Mouse (Mus musculus) heart, adult 2 months (tissue): ENCODE results near the gene Magi2.

Experiments used
- CTCF ChIP-seq: fragments of 200-600 bp; IDR thresholded peaks from 2 replicates; pipeline ENCODE4 v1.8.1; 2022; ENCODE audit warnings: antibody characterized with exemption, mild to moderate bottlenecking, moderate library complexity
- EP300 ChIP-seq: fragments of 200-500 bp; IDR thresholded peaks from 2 replicates; pipeline ENCODE4 v1.6.1; 2011; ENCODE audit warnings: low read depth, low read length, control low read depth; ENCODE audit not compliant: insufficient read depth
- POLR2A ChIP-seq: fragments of 200-500 bp; IDR thresholded peaks from 2 replicates; pipeline ENCODE4 v1.6.1; 2011; ENCODE audit warnings: mild to moderate bottlenecking, low read depth, low read length, control low read depth; ENCODE audit not compliant: insufficient read depth

- TF ChIP-seq EP300 (no peak), CTCF (no peak), POLR2A (no peak)
Observed at GRCm38 (mm10) chr5:20643741-20644140, 1416.9 kb downstream of the Magi2 start.
